Mouse (Mus musculus): Measurements from ENCODE around the gene Smad6.

DNA sequence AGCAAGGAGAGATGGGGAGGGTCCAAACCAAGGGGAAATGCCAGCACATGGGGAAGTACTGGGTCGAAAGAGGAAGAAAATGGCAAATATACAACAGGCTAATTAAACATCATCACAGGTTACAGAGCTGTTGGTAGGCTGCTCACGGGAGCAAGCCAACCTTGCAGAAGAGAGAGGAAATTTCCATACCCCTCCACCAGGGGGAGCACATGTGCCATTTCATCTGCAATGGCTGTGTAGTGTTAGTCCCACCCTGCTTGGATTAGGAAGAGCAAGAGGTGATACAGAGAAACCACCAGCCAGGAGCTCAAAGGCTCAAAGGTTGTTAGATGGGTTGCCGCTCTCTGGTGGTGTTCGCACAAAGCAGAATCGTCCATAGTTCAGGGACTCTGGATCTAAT is 105.9 kb downstream of the Smad6 start:
- peak; percentile 70 for TF ChIP-seq CTCF (IDR thresholded peaks at IDR 0.05; ENCODE audit: low read depth, low read length)
- TF ChIP-seq POLR2A (IDR thresholded peaks at IDR 0.05; ENCODE audit: extremely low read depth, insufficient read depth, low read length) = no peak
